Mouse (Mus musculus): ENCODE measurements at regions not wholly inside any gene's neighbourhood (a gene's known extent, or its start where the extent isn't known, plus 50 kb on each side); places are given as distances from the start of the nearest gene placed in this dataset.

DNA sequence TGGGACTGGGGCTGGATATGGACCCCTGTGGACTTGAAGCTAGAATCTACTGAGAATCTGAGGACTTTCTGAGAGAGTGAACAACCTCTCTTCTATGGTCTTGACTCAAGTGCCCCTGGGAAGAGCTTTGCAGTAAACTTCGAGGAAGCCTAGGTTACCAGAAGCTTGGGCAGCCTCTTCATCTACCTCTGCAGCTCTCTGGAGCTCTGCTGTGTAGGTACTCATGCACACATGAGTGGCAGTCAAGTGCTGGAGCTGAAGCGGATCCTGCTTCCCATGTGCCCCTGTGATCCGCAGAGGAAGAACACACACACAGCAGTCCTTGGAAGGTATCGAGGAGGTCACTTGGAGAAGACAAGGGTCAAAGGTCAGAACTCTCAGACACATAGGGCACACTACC is 248.2 kb upstream of the Irx1 start:
- no peak for TF ChIP-seq CTCF (IDR thresholded peaks at IDR 0.05; ENCODE audit: low read depth)
- TF ChIP-seq EP300 (optimal IDR thresholded peaks at IDR 0.05): no peak

Measured in stomach, postnatal 0 days (tissue).